Mouse (Mus musculus) heart, postnatal 36 days (tissue): ENCODE results near the gene Phc2. TPM values are rescaled to one million over a fixed set of nuclear protein-coding genes. Genes with fewer than 3 reads are reported as not detected.
"Not testable (repeated sequence)": the region's sequence is repeated elsewhere in the genome, so short reads cannot be mapped to it uniquely, and the experiment has no call there.

Experiments
- DNase-seq, 2 experiments: peaks; one replicate each; pipeline ENCODE4 v3.0.0; 2021 to 2022
- intact Hi-C: fragments of 180-260 bp; cut with DNase I; formaldehyde crosslinking; loops from one replicate; pipeline ENCODE4 v1.15.1; 2025
- total RNA-seq, 2 experiments: library from RNA; stranded (reverse); gene quantifications; 2 replicates each; pipeline ENCODE4 v1.2.3; 2021

Gene Phc2
- total RNA-seq, 2 experiments from 2014 or later, result 32.2 to 45.7 TPM

GRCm38 (mm10) chr4:128641766-128642717 lies 12.5 kb upstream of the Phc2 start:
- no peak for DNase-seq
- intact Hi-C loops, result no loop called here

DNA sequence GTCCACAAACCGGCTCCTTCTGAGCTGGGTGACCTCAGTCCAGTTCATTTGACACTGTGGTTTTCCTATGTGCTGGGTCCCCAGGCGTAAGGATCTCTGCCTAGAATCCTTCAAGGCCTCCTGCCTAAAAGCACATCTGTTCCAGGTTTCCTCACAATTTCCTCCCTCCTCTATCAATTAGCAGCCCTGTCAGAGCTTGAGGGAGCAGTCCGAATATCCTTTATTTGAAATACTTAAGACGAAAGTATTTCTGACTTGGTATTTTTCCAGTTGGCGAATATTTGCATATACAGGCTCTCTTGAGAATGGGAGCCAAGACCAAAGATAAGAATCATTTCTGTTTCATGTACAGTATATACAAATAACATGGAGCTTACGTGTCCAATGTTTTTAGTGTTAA lies 8.6 kb upstream of the Phc2 start:
- intact Hi-C loops, result no loop called here
- DNase-seq, result no peak

GRCm38 (mm10) chr4:128646762-128647161 lies 7.7 kb upstream of the Phc2 start:
- intact Hi-C loops, result no loop called here
- no peak for DNase-seq

GRCm38 (mm10) chr4:128648567-128649255 lies 5.8 kb upstream of the Phc2 start:
- no peak for DNase-seq
- intact Hi-C loops, result no loop called here

DNA sequence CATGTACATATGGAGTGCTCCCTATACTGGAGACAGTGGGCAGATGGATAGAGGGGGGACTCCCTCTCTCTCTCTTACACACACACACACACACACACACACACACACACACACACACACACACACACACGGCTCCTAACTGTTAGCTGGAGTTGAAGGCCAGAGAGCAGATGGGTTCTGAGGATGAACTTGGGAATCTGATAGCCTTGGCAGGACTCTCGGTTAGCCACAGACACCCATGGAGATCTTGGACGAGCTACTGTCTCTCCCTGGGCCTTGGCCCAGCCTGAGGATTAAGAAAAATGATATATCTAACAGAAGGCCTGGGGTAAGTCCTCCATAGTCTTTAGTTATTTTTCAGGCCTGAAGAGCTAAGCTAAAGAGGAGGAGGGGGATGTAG lies 3.0 kb upstream of the Phc2 start:
- DNase-seq, result no peak
- intact Hi-C loops, result no loop called here

- intact Hi-C loops, result no loop called here
- no peak for DNase-seq
Measured at GRCm38 (mm10) chr4:128652584-128653298, 1.8 kb upstream of the Phc2 start.

DNA sequence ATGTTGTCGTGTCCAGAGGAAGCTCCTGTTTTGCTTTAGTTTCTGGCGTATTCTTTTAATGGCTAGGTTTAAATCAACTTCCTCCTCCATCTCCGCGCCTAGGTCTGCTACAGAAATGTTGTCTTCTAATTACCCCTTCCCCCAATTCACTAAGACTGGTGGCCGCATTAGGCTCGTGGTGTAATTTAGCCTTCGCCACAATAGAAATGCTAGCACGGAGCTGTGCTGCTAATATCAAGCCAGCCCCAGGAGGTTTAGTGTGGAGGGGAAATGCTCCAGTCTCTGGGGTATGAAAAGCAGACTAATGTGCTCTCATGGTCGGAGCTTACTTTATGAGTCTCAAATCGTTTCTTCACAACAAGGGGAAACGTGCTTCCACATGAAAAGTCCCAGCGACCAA lies 944 bp downstream of the Phc2 start:
- DNase-seq, result no peak
- intact Hi-C loops, result no loop called here

GRCm38 (mm10) chr4:128660196-128660595 lies 5.7 kb downstream of the Phc2 start:
- intact Hi-C loops, result no loop called here
- no peak for DNase-seq

DNA sequence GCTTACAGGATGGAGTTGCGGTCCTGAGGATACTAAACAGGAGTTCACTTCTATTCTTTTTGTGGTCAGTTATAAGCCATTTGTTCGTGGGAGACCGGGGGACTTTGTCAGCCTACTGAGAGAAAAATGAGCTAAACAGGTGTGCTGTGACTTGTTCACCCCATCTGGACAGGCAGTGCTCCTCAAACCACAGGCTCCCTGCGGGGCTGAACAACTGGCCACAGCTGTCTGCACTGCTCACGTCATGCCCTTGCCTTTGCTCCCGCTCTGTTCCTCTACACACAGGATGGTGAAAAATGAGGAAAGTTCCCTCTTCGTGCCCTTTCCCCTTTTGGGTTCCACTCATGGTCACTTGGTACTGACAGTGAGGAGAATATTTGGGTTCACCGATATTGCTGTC lies 6.6 kb downstream of the Phc2 start:
- DNase-seq, result no peak
- intact Hi-C loops, result no loop called here

GRCm38 (mm10) chr4:128664002-128664401 lies 9.5 kb downstream of the Phc2 start:
- intact Hi-C loops, result no loop called here
- no peak for DNase-seq

GRCm38 (mm10) chr4:128666362-128666761 lies 11.9 kb downstream of the Phc2 start:
- intact Hi-C loops, result not testable (repeated sequence)
- peak in 1 of 2 experiments; percentile 18 for DNase-seq

GRCm38 (mm10) chr4:128667195-128667594 lies 12.7 kb downstream of the Phc2 start:
- DNase-seq, intact Hi-C loops: not testable (repeated sequence)

DNA sequence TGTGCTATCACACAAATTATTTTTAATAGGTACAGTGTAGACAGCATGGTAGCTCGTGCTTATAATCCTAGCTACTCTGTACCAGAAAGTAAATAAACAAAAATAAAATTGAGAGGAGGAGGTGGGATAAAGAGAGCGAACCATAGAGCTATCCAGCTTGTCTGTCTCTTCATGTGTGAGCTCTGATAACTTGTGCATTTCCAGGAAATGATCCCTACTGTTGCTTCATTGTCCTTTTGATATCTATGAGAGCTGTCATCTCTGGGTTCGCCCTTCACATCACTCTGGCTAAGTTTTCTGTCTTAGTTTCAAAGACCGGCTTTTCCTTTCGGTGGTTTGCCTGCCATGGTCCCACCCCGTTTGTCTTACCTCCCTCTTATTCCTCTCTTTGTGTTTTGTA lies 14.7 kb downstream of the Phc2 start:
- DNase-seq, result no peak
- intact Hi-C loops, result no loop called here

GRCm38 (mm10) chr4:128670566-128671191 lies 16.2 kb downstream of the Phc2 start:
- DNase-seq, result peak in 1 of 2 experiments; percentile 9
- intact Hi-C loops, result no loop called here

GRCm38 (mm10) chr4:128672494-128672893 lies 18.0 kb downstream of the Phc2 start:
- intact Hi-C loops, result no loop called here
- DNase-seq, result no peak

DNA sequence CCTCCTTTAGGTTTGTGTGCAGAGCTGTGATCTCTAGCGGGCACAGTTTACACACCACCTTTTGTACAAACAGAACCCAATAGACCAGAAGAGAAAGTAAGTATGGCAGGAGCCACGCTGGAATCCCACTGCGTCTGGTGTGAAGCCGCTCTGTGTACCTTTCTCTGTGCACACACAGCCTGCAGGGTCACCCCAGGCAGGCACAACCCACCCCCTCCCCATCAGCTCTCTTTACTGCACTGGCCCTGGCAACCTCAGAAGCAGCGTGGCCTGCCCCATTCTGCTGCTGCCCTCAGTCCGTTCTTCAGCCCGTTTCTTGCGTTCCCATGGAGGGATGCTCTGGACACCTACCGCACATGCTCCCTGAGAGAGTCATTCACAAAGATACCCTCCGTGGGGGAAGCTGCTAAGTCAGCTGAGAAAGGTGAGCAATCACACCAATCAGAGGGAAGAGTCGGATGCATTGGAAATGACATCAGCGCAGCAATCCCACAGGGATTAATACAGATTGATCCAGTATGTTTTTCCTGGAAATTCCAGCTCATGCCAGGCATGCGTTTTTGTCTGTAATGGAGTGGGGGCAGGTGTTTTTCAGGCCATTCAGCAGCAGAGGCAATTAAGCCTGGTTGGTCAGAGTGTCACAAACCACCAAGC lies 24.2 kb downstream of the Phc2 start:
- DNase-seq, result no peak
- intact Hi-C loops, result no loop called here

DNA sequence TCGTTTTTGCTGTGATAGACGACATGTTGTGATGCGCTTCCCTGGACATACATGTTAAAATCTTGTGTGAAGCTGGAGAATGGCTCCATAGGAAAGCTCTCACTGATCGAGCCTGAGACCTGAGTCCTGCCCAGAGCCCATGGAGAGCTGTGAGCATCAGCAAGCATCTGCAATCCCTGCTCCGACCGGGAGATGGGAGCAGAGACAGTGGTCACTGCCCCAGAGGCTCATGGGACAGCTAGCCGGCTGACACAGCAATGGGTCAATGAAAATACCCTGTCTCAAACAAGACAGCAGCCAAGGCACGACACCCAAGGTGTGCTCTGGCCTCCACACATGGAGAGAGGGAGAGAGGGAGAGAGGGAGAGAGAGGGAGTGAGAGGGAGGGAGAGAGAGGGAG lies 26.6 kb downstream of the Phc2 start:
- intact Hi-C loops, result no loop called here
- DNase-seq, result no peak

DNA sequence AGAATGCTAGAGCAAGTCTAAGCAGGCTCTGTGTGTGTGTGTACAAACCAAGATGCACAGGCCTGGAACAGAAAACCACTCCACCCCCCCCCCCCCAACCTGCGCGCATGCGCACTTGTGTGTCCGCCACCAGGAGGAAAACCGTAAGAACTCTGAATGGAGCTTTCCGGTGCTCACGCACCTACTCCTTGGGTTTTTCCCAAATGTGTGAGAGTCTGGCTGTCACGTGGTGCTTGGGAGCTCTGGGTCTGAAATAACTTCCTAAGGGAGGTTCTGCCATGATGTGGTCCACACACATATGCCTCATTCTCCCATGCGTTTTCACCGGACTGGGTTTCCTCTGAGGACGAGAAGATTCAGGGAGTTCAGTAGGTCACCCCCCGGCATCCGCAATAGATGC lies 27.8 kb downstream of the Phc2 start:
- intact Hi-C loops, result no loop called here
- no peak for DNase-seq

DNA sequence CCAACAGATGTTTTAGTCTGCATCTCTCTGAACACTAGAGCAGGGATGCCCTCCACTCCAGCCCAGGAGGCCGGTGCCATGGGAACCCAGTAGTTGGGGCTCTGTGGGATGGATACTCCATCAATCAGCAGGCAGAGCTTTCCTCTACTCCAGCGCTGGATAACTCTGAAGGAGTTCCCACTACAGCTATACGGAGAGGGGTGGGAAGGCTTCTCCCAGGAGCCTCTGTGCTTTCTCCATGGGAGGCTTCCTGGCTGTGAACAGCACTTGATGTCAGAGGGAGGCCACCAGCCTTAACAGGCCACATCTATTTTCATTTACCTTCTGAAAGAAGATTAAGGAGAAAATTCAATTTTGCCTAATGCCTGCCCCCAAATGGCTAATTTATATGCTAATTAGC lies 29.2 kb downstream of the Phc2 start:
- intact Hi-C loops, result no loop called here
- no peak for DNase-seq

DNA sequence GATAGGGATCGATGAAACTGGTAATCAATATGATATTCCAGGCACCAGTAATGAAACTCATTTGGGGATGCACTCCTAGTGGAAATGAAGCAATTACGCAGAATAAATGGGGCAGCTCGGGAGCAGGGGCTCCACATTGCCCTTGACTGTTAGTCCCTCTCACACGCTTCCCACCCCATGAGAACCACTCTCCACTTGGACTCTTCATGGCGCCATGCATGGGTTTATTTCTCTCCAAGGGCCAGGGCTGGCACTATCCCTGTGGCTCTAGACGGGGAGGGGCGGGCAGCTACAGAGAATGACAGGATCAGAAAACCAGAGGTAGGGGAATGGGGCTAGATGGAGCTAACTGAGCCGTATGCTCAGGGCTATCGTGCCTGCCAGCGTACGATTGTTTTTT lies 29.6 kb downstream of the Phc2 start:
- DNase-seq, result no peak
- intact Hi-C loops, result no loop called here
